Mouse (Mus musculus) stomach, embryonic 16.5 days (tissue): ENCODE measurements around the gene Anpep. TPM values are rescaled to one million over a fixed set of nuclear protein-coding genes. Genes with fewer than 3 reads are reported as not detected.

ENCODE experiments used
- ATAC-seq: fragments of 200-750 bp; cut with Nextera tagmentation; 2 replicates; pipeline ENCODE4 v1.8.0; 2017; ENCODE audit warnings: moderate number of reproducible peaks, moderate TSS enrichment; ENCODE audit not compliant: insufficient read depth, low FRiP score
- H3K27ac ChIP-seq: fragments of 300-500 bp; sonication (generic); 2 replicates; pipeline ENCODE4 v1.5.1; 2014; ENCODE audit warnings: low read length
- H3K27me3 ChIP-seq: fragments of 300-500 bp; sonication (generic); 2 replicates; pipeline ENCODE4 v1.6.1; 2014; ENCODE audit warnings: low read length, control low read depth, mixed read lengths; ENCODE audit not compliant: control insufficient read depth, insufficient read depth
- H3K36me3 ChIP-seq: fragments of 300-500 bp; sonication (generic); 2 replicates; pipeline ENCODE4 v1.6.1; 2014; ENCODE audit warnings: low read length; ENCODE audit not compliant: control insufficient read depth, insufficient read depth
- H3K4me1 ChIP-seq: fragments of 300-500 bp; sonication (generic); 2 replicates; pipeline ENCODE4 v1.6.1; 2014; ENCODE audit warnings: low read length, control low read depth, mixed read lengths; ENCODE audit not compliant: control insufficient read depth, insufficient read depth
- H3K4me2 ChIP-seq: fragments of 300-500 bp; sonication (generic); 2 replicates; pipeline ENCODE4 v1.6.1; 2014; ENCODE audit warnings: low read depth, low read length, mixed read lengths
- H3K4me3 ChIP-seq: fragments of 300-500 bp; sonication (generic); replicated peaks from 2 replicates; pipeline ENCODE4 v1.5.1; 2014; ENCODE audit warnings: mild to moderate bottlenecking, low read length
- H3K9ac ChIP-seq: fragments of 300-500 bp; sonication (generic); 2 replicates; pipeline ENCODE4 v1.6.1; 2014; ENCODE audit warnings: low read length
- H3K9me3 ChIP-seq: fragments of 300-500 bp; sonication (generic); replicated peaks from 2 replicates; pipeline ENCODE4 v1.6.1; 2016; ENCODE audit warnings: low read length, control low read depth; ENCODE audit not compliant: control insufficient read depth
- WGBS: fragments of 180-500 bp; shearing (Covaris S2); extraction: QIAGEN DNeasy Blood & Tissue Kit; methylation state at CpG from one replicate; pipeline ENCODE4 v1.1.7; 2014; 5-methylcytosine and 5-hydroxymethylcytosine counted together
- polyA plus RNA-seq: library from polyadenylated mRNA; unstranded; fragments of >200 nt; fragmentation: Nextera tagmentation; extraction: Ambion mirVana; gene quantifications from 2 replicates; pipeline ENCODE4 v1.2.1, GENCODE M21; 2015

The Anpep gene
- polyA plus RNA-seq, 1 experiment from 2014 or later = 54.7 TPM

- no peak for ATAC-seq
- Histone ChIP-seq H3K4me2 (no peak overlapping the region), H3K9ac (no peak overlapping the region), H3K4me1 (peaks cover 11% of the 10 kb centered on the region; the same call in 1 of the 2 replicates), H3K4me3 (no peak overlapping the region), H3K27ac (peak overlapping the region; percentile 60), H3K9me3 (no peaks in the 10 kb centered on the region), H3K36me3 (no peaks in the 10 kb centered on the region), H3K27me3 (no peaks in the 10 kb centered on the region)
- WGBS = 48% methylated on average over 6 of the region's 6 CpGs
Observed at GRCm38 (mm10) chr7:79831585-79831984, 29.3 kb downstream of the Anpep start.

GRCm38 (mm10) chr7:79831145-79831544, 29.7 kb downstream of the Anpep start:
- ATAC-seq = no peak
- H3K9me3 ChIP-seq = no peaks in the 10 kb centered on the region
- WGBS = 52% methylated on average over 6 of the region's 6 CpGs
- H3K4me3 ChIP-seq = no peak overlapping the region
- peak overlapping the region; percentile 60 for H3K27ac ChIP-seq
- no peaks in the 10 kb centered on the region for H3K27me3 ChIP-seq
- H3K36me3 ChIP-seq = no peaks in the 10 kb centered on the region
- no peak overlapping the region for H3K9ac ChIP-seq
- H3K4me1 ChIP-seq = peaks cover 11% of the 10 kb centered on the region; the same call in 1 of the 2 replicates
- no peak overlapping the region for H3K4me2 ChIP-seq

GRCm38 (mm10) chr7:79828341-79828740, 32.5 kb downstream of the Anpep start:
- no peak for ATAC-seq
- Histone ChIP-seq H3K9ac (no peak overlapping the region), H3K27ac (no peak overlapping the region), H3K4me1 (peaks cover 11% of the 10 kb centered on the region; the same call in 1 of the 2 replicates), H3K4me3 (no peak overlapping the region), H3K4me2 (no peak overlapping the region), H3K36me3 (0 out of 2 replicates have a peak, but pooled peaks cover 3% of the 10 kb centered on the region), H3K9me3 (no peaks in the 10 kb centered on the region), H3K27me3 (no peaks in the 10 kb centered on the region)
- 76% methylated on average over 3 of the region's 3 CpGs for WGBS

- Histone ChIP-seq H3K9ac (no peak overlapping the region), H3K36me3 (0 out of 2 replicates have a peak, but pooled peaks cover 3% of the 10 kb centered on the region), H3K27me3 (no peaks in the 10 kb centered on the region), H3K4me2 (no peak overlapping the region), H3K4me1 (0 out of 2 replicates have a peak, but pooled peaks cover 2% of the 10 kb centered on the region), H3K4me3 (no peak overlapping the region), H3K9me3 (no peaks in the 10 kb centered on the region), H3K27ac (no peak overlapping the region)
- ATAC-seq = no peak
- WGBS = 77% methylated on average over 12 of the region's 12 CpGs
Observed at GRCm38 (mm10) chr7:79822092-79822695, 38.7 kb downstream of the Anpep start.

- Histone ChIP-seq H3K27ac (no peak overlapping the region), H3K4me1 (0 out of 2 replicates have a peak, but pooled peaks cover 2% of the 10 kb centered on the region), H3K9me3 (no peaks in the 10 kb centered on the region), H3K27me3 (no peaks in the 10 kb centered on the region), H3K9ac (no peak overlapping the region), H3K4me2 (no peak overlapping the region), H3K36me3 (no peaks in the 10 kb centered on the region), H3K4me3 (no peak overlapping the region)
- 53% methylated on average over 11 of the region's 11 CpGs for whole genome bisulfite sequencing
- ATAC-seq = no peak
Observed at GRCm38 (mm10) chr7:79819996-79820395, 40.9 kb downstream of the Anpep start.

GRCm38 (mm10) chr7:79819515-79819914, 41.3 kb downstream of the Anpep start:
- WGBS = 25% methylated on average over 4 of the region's 4 CpGs
- 0 out of 2 replicates have a peak, but pooled peaks cover 2% of the 10 kb centered on the region for H3K4me1 ChIP-seq
- no peaks in the 10 kb centered on the region for H3K9me3 ChIP-seq
- H3K27me3 ChIP-seq = no peaks in the 10 kb centered on the region
- H3K36me3 ChIP-seq = no peaks in the 10 kb centered on the region
- H3K4me2 ChIP-seq = no peak overlapping the region
- H3K4me3 ChIP-seq = no peak overlapping the region
- H3K27ac ChIP-seq = no peak overlapping the region
- H3K9ac ChIP-seq = no peak overlapping the region
- ATAC-seq = no peak; the same call in 1 of the 2 replicates

- Histone ChIP-seq H3K27me3 (no peaks in the 10 kb centered on the region), H3K27ac (no peak overlapping the region), H3K4me3 (no peak overlapping the region), H3K4me1 (0 out of 2 replicates have a peak, but pooled peaks cover 2% of the 10 kb centered on the region), H3K4me2 (no peak overlapping the region), H3K36me3 (no peaks in the 10 kb centered on the region), H3K9ac (no peak overlapping the region), H3K9me3 (no peaks in the 10 kb centered on the region)
- 9% methylated on average over 6 of the region's 6 CpGs for WGBS
- ATAC-seq = no peak
Observed at GRCm38 (mm10) chr7:79818321-79818720, 42.5 kb downstream of the Anpep start.

- no peak overlapping the region for H3K4me2 ChIP-seq
- peaks cover 12% of the 10 kb centered on the region for H3K27me3 ChIP-seq
- no peak overlapping the region for H3K9ac ChIP-seq
- H3K27ac ChIP-seq = no peak overlapping the region
- no peak for ATAC-seq
- H3K4me1 ChIP-seq = peaks cover 9% of the 10 kb centered on the region; the same call in 1 of the 2 replicates
- no peaks in the 10 kb centered on the region for H3K9me3 ChIP-seq
- no peak overlapping the region for H3K4me3 ChIP-seq
- H3K36me3 ChIP-seq = no peaks in the 10 kb centered on the region
- 58% methylated on average over 1 of the region's 1 CpGs for WGBS
Observed at GRCm38 (mm10) chr7:79813409-79813808, 47.5 kb downstream of the Anpep start.

- peak; percentile 61 for ATAC-seq
- Histone ChIP-seq H3K9ac (peak within 1 kb of the TSS; percentile 68), H3K27me3 (peaks cover 12% of the 10 kb centered on the region)
Observed at GRCm38 (mm10) chr7:79810611-79811506, 50.0 kb downstream of the Anpep start, which contains the start of gene Mesp2. TSS of gene Mesp2 (plus strand) at chr7:79810727.

More at GRCm38 (mm10) chr7:79810611-79811506, 50.0 kb downstream of the Anpep start, which contains the start of gene Mesp2:
- Histone ChIP-seq H3K4me1 (peaks cover 7% of the 10 kb centered on the region; the same call in 1 of the 2 replicates), H3K4me3 (peak within 1 kb of the TSS; percentile 33), H3K36me3 (no peaks in the 10 kb centered on the region), H3K9me3 (no peaks in the 10 kb centered on the region), H3K27ac (no peak within 1 kb of the TSS), H3K4me2 (peak within 1 kb of the TSS; percentile 61)
- WGBS = 10% methylated on average over 71 of the region's 71 CpGs
